Mouse (Mus musculus) cerebellum, postnatal 36 days (tissue): Measurements from ENCODE around the gene Pcgf2.
A peak's percentile ranks its signal among the peaks of the same experiment; 100 is the strongest.
"Not testable (repeated sequence)": the region's sequence is repeated elsewhere in the genome, so short reads cannot be mapped to it uniquely, and the experiment has no call there.

Experiments
- DNase-seq, 2 experiments: peaks; one replicate each; pipeline ENCODE4 v3.0.0; 2021 to 2022; ENCODE audit warnings: mixed read lengths in 2 of 2

The Pcgf2 gene

DNA sequence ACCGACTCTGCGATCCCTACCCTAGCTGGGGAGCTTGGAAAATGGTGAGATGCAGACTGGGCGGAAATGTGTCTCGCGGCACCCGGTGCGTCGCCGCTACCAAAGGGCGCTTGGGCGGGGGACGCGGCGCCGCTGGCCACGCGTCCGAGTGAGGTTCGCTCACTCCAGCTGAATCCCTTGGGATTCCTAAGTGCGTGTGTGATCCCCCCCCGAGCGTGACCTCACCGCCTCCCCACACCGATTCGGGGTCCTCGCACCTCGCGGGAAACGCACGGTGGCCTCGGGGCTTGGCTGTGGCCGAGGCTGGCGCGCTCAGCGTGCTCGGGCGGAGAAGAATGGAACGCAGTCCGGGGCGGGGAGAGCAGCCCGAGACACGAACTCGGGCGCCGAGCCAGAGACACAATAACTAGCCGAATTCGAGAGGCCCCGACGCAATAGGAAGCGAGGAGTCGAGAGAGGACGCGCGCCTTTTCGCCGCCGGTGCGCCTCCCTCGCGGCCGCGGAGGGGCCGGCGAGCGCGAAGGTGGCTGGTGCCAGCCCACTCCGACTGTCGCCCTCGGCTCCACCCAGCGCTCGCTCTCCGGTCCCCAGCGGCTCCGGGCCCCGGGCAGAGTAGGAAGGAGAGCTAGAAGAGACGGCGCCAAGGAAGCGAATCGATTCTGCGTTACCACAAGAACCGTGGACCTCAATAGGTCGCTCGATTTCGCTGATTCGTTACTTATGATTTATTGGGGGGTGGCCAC is at the start of gene Pcgf2:
Gene Pcgf2, minus strand, starts transcription at position 495 of the 743 bp plus-strand sequence.
- DNase-seq = peak; percentile 84 to 85

DNA sequence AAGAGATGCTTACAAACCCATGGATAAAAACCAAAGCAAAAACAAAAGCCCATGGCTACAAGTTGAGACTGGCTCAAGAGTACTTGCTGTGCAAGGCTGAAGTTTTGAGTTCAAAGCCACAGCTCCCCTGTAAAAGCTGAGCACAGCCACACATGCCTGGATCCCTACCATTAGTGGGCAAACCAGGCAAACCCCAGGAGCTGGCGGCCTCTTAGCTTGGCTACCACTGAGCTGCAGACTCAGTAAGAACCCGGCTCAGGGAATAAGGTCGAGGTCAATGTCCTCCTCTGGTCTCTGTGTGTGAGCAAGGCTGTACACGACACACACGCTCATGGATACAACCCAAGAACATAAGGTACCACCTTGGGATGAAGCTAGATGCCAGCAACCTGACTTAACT is 48.2 kb upstream of the Pcgf2 start:
- no peak for DNase-seq

DNA sequence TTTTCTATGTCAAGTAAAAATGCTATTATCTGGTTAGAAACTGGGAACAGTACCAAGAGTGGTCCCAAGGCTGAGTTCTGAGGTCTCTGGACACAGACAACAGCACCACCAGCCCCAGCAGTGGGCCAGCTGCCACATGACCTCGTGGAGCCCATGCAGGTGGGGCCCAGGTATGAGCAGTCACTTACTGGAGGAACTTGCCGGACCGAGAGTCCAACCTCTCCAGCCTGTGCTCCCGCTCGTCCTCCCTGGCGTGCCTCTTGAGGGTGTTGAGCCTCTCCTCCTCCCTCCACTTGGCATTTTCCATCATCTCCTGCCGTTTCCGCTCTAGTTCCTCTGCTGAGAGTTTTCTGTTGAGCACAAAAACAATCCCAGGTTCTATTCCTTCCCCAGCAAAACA is 47.5 kb upstream of the Pcgf2 start:
- DNase-seq = no peak

- DNase-seq = no peak
Measured at GRCm38 (mm10) chr11:97745331-97745721, 45.0 kb upstream of the Pcgf2 start.

GRCm38 (mm10) chr11:97744718-97745330 is 44.5 kb upstream of the Pcgf2 start:
- DNase-seq = peak; percentile 97 to 99

- peak; percentile 58 to 70 for DNase-seq
Measured at GRCm38 (mm10) chr11:97744063-97744717, 43.9 kb upstream of the Pcgf2 start, which contains the start of gene Pip4k2b. Gene Pip4k2b (minus strand): TSS chr11:97744704.

DNA sequence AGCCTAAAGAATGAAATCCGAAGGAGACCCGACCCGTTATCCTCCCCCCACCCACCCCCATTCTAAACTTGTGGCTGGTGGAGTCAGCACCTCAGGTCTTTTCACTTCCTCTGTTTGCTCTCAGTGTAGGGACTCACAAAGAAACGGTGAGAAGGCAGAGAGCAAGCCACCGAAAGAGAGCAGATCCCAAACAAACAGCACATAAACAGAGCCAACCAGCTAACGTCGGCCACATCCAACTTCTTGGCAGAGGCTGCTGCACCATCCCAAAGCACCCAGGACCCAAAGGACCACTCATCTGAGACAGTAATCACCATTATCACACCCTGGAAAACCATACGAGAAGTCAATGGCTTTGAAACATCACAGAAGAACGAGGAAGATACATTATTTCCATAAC is 43.1 kb upstream of the Pcgf2 start:
- no peak for DNase-seq

GRCm38 (mm10) chr11:97742591-97742990 is 42.3 kb upstream of the Pcgf2 start:
- no peak for DNase-seq

GRCm38 (mm10) chr11:97742157-97742556 is 41.9 kb upstream of the Pcgf2 start:
- DNase-seq = no peak

- DNase-seq = no peak
Measured at GRCm38 (mm10) chr11:97740190-97740589, 39.9 kb upstream of the Pcgf2 start.

GRCm38 (mm10) chr11:97739155-97739554 is 38.9 kb upstream of the Pcgf2 start:
- no peak for DNase-seq

GRCm38 (mm10) chr11:97738703-97739102 is 38.4 kb upstream of the Pcgf2 start:
- DNase-seq = no peak

- no peak for DNase-seq
Measured at GRCm38 (mm10) chr11:97737600-97737999, 37.3 kb upstream of the Pcgf2 start.

DNA sequence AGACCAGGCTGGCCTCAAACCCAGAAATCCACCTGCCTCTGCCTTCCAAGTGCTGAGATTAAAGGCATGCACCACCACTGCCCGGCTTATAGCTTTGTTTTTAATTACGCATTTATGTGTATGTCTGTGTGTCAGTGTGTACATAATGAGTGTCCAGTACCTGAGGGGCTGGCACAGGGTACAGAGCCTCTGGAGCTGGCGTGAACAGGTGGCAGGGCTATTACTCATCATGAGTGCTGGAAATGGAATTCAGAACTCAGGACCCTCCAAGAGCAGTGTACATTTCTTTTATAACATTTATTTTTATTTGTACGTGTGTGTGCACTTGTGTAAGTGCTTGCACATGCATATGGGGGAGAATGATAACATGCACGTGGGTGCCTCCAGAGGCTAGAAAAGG is 36.3 kb upstream of the Pcgf2 start:
- DNase-seq = no peak

DNA sequence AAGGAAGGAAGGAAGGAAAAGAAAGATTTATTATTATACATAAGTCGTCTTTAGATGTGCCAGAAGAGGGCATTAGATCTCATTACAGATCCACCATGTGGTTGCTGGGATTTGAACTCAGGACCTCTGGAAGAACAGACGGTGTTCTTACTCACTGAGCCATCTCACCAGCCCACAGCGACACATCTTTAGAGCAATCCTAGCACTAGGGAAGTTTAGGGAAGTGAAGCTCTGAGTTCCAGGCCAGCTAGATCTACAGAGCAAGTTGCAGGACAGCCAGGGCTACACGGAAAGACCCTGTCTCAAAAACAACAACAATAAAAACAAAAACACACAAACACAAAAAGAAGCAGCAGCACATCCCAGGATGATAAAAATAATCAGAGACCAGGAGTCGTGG is 34.5 kb upstream of the Pcgf2 start:
- not testable (repeated sequence) for DNase-seq

DNA sequence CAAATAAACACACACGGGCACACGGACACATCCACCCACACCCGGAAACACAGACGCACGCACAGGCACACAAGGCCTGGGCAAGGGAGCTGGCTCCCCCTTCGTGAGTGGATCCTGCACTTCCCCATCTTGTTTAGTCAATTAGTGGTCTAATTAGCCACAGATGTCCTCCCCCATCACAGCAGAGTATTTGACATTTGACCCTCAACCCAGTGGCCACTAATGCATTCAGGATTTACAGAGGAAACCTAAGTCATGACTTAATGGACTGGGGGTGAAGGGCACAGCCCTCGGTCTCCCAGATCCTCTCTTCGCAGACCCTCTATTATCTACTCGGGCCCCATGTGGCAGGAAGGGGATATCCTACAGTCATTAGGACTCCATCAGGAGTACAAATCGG is 33.4 kb upstream of the Pcgf2 start:
- DNase-seq = no peak

- DNase-seq = no peak
Measured at GRCm38 (mm10) chr11:97728730-97729129, 28.4 kb upstream of the Pcgf2 start.

- DNase-seq = no peak
Measured at GRCm38 (mm10) chr11:97728311-97728710, 28.0 kb upstream of the Pcgf2 start.

GRCm38 (mm10) chr11:97723709-97724108 is 23.4 kb upstream of the Pcgf2 start:
- no peak for DNase-seq

DNA sequence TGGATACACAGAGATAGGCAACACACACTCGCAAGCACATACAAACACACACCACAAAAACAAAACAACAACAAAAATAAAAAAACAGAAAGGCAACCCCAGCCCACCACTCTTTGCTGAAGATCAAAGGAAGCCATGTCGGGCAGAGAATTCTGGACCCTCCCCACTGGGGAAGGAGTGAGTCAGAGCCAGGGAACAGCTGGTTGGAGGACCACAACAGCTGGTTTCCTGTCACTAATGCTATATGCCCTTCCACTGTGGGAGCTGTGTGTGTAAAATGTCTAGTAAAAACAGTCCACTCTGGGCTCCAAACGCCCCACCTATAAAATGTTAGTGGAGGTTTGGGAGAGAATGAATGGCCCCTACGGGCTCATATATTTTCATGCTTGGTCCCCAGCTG is 21.0 kb upstream of the Pcgf2 start:
- no peak for DNase-seq

GRCm38 (mm10) chr11:97719041-97719440 is 18.7 kb upstream of the Pcgf2 start:
- no peak for DNase-seq

DNA sequence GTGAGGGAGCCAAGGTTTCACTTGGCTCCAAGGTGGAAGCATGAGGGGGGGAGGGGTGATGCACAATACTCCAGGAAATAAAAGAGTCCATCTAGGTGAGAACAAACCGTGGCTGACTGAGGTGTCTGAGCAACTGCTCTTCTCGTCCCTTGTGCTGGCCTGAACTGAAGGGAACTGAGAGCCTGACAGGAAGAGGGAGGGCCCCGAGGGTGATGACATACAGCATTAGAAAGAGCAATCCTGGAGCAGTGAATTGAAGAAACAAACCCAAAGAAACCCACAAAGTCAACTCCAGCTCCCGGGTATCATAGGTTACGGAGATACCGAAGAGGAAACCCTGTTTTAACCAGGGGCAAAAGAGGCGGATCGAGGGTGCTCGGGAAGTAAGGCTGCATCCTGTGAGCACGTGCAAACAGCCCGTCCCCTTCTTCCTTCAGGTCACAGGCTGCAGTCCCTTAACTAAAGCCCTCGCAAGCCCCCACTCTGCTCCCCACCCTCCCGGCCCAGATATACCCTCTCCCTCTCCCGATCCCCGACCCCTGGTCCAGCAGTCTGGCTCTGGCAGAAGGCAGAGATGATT is 18.1 kb upstream of the Pcgf2 start:
- no peak for DNase-seq
